Mouse (Mus musculus) kidney, embryonic 16.5 days (tissue): ENCODE measurements around the gene Car9. TPM values are rescaled to one million over a fixed set of nuclear protein-coding genes. Genes with fewer than 3 reads are reported as not detected.

Experiments
- ATAC-seq: fragments of 200-750 bp; cut with Nextera tagmentation; 2 replicates; pipeline ENCODE4 v1.8.0; 2017; ENCODE audit warnings: moderate TSS enrichment; ENCODE audit not compliant: low FRiP score, low TSS enrichment
- H3K27ac ChIP-seq: fragments of 300-500 bp; sonication (generic); 2 replicates; pipeline ENCODE4 v1.5.1; 2014; ENCODE audit warnings: low read length
- H3K27me3 ChIP-seq: fragments of 300-500 bp; sonication (generic); 2 replicates; pipeline ENCODE4 v1.6.1; 2014; ENCODE audit warnings: low read length, control low read depth, mixed read lengths; ENCODE audit not compliant: insufficient read depth
- H3K36me3 ChIP-seq: fragments of 300-500 bp; sonication (generic); 2 replicates; pipeline ENCODE4 v1.6.1; 2014; ENCODE audit warnings: low read length, control low read depth, mixed read lengths; ENCODE audit not compliant: insufficient read depth
- H3K4me1 ChIP-seq: fragments of 300-500 bp; sonication (generic); 2 replicates; pipeline ENCODE4 v1.6.1; 2014; ENCODE audit warnings: low read length, control low read depth, mixed read lengths; ENCODE audit not compliant: insufficient read depth
- H3K4me2 ChIP-seq: fragments of 300-500 bp; sonication (generic); replicated peaks from 2 replicates; pipeline ENCODE4 v1.6.1; 2014; ENCODE audit warnings: low read depth, low read length
- H3K4me3 ChIP-seq: fragments of 300-500 bp; sonication (generic); 2 replicates; pipeline ENCODE4 v1.5.1; 2014; ENCODE audit warnings: mild to moderate bottlenecking, low read length
- H3K9ac ChIP-seq: fragments of 300-500 bp; sonication (generic); replicated peaks from 2 replicates; pipeline ENCODE4 v1.6.1; 2014; ENCODE audit warnings: low read length
- H3K9me3 ChIP-seq: fragments of 300-500 bp; sonication (generic); 2 replicates; pipeline ENCODE4 v1.6.1; 2016; ENCODE audit warnings: low read length, control low read depth
- WGBS: fragments of 180-500 bp; shearing (Covaris S2); extraction: QIAGEN DNeasy Blood & Tissue Kit; methylation state at CpG from one replicate; pipeline ENCODE4 v1.1.7; 2014; 5-methylcytosine and 5-hydroxymethylcytosine counted together
- polyA plus RNA-seq: library from polyadenylated mRNA; unstranded; fragments of >200 nt; fragmentation: Nextera tagmentation; extraction: Ambion mirVana; gene quantifications from 2 replicates; pipeline ENCODE4 v1.2.1, GENCODE M21; 2015

Gene Car9
- polyA plus RNA-seq, result 1.5 and 2.7 TPM in 2 replicates

DNA sequence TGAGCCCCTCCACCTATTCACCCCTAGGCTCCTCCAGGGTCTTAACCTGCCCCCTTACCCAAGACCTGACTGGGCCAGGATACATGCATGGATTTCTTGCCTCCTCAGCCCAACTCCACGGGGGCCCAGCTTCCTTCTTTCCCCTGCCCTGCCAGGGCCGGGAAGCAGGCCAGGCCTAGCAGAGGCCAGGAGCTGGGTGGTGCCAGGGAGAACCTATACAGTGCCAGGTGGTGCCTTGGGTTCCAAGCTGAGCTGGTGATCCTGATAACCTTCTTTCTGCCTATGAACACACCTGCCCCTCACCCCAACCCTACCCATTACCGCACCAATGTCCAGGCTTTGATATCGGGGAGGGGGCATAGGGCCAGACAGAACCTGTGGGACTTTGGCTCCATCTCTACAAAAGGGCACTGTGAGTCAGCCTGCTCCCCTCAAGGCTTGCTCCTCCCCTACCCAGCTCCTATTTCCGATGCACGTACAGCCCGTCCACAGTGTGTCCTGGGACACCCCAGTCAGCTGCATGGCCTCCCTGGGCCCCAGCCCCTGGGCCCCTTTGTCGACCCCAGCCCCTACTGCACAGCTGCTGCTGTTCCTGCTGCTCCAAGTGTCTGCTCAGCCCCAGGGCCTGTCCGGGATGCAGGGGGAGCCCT is at the start of gene Car9:
Car9 (plus strand) TSS at position 431 of the 650 bp plus-strand sequence.
- Histone ChIP-seq H3K27me3 (no peaks in the 10 kb centered on the region), H3K4me3 (peak within 1 kb of the TSS; percentile 57), H3K27ac (no peak within 1 kb of the TSS), H3K9me3 (no peaks in the 10 kb centered on the region), H3K9ac (peak within 1 kb of the TSS; percentile 67; the same call in 1 of the 2 replicates), H3K4me1 (peaks cover 15% of the 10 kb centered on the region), H3K36me3 (no peaks in the 10 kb centered on the region), H3K4me2 (peak within 1 kb of the TSS; percentile 88)
- ATAC-seq, result no peak
- 52% methylated on average over 9 of the region's 9 CpGs for WGBS

GRCm38 (mm10) chr4:43457124-43457523 is 49.6 kb upstream of the Car9 start:
- peak; percentile 50; the same call in 1 of the 2 replicates for ATAC-seq
- no peaks in the 10 kb centered on the region for H3K9me3 ChIP-seq
- H3K4me2 ChIP-seq, result no peak overlapping the region
- WGBS, result 19% methylated on average over 8 of the region's 8 CpGs
- H3K4me3 ChIP-seq, result no peak overlapping the region
- peaks cover 22% of the 10 kb centered on the region for H3K4me1 ChIP-seq
- no peaks in the 10 kb centered on the region for H3K36me3 ChIP-seq
- no peak overlapping the region for H3K9ac ChIP-seq
- H3K27ac ChIP-seq, result no peak overlapping the region
- H3K27me3 ChIP-seq, result no peaks in the 10 kb centered on the region

DNA sequence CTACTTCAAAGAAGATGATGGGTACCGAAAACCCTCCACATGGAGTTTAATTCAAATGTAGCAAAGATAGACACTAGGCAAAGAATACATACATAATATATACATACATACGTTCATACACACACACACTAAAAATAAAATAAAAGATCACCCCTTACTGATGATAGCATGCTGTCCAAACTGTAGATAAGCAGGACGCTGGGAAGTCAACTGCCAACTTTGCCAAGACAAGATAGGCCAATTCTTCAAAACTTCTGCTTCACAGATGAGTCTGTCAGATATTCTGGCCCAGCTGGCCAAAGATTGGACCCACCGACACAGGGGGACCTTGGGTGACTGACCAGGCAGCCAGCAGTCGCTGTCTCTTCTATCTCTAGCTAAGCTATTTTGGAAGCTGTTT is 43.7 kb upstream of the Car9 start:
- Histone ChIP-seq H3K4me1 (no peaks in the 10 kb centered on the region), H3K27ac (no peak overlapping the region), H3K36me3 (no peaks in the 10 kb centered on the region), H3K4me3 (no peak overlapping the region), H3K27me3 (no peaks in the 10 kb centered on the region), H3K9me3 (no peaks in the 10 kb centered on the region), H3K9ac (no peak overlapping the region), H3K4me2 (no peak overlapping the region)
- 92% methylated on average over 5 of the region's 5 CpGs for WGBS
- no peak for ATAC-seq

DNA sequence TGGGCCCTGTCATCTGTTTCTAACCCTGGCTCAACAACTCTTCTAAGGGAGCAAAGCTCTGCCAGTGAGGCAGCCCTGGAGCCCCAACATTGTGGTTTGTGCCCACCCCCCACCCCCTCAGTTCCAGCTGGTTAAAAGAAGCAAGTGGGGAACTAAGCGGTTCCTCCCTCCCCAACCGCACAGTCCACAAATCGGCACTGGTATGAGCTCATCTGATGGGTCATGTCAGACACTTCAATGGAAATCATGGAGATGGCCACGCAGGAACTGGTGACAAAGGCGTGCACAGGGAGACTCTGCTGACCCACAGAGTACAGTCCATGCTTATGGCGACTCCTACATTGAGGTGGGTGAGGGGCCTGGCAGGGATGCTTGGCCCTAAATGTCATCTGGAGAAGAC is 40.8 kb upstream of the Car9 start:
- 86% methylated on average over 6 of the region's 6 CpGs for WGBS
- ATAC-seq, result no peak
- Histone ChIP-seq H3K4me2 (no peak overlapping the region), H3K9ac (no peak overlapping the region), H3K36me3 (no peaks in the 10 kb centered on the region), H3K27me3 (no peaks in the 10 kb centered on the region), H3K4me3 (no peak overlapping the region), H3K9me3 (no peaks in the 10 kb centered on the region), H3K27ac (no peak overlapping the region), H3K4me1 (no peaks in the 10 kb centered on the region)

DNA sequence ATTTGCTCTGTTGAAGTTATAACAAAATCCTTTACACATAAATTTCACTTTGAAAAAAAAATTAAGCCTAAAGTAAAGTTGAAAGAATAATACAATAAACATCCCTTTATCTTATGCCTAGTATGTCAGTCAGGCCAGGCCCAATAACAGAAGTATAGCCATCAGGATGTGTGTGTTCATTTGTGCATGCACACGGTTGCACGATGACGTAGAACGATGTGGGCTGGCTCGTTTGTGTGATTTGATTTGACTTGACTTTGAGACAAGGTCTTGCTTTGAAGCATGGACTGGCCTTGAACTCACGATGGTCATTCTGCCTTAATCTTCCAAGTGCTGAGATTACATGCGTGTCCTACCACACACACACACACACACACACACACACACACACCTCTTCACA is 39.9 kb upstream of the Car9 start:
- no peaks in the 10 kb centered on the region for H3K4me1 ChIP-seq
- WGBS, result 80% methylated on average over 7 of the region's 7 CpGs
- no peaks in the 10 kb centered on the region for H3K9me3 ChIP-seq
- H3K4me2 ChIP-seq, result no peak overlapping the region
- H3K36me3 ChIP-seq, result no peaks in the 10 kb centered on the region
- no peaks in the 10 kb centered on the region for H3K27me3 ChIP-seq
- H3K27ac ChIP-seq, result no peak overlapping the region
- no peak for ATAC-seq
- H3K4me3 ChIP-seq, result no peak overlapping the region
- H3K9ac ChIP-seq, result no peak overlapping the region

DNA sequence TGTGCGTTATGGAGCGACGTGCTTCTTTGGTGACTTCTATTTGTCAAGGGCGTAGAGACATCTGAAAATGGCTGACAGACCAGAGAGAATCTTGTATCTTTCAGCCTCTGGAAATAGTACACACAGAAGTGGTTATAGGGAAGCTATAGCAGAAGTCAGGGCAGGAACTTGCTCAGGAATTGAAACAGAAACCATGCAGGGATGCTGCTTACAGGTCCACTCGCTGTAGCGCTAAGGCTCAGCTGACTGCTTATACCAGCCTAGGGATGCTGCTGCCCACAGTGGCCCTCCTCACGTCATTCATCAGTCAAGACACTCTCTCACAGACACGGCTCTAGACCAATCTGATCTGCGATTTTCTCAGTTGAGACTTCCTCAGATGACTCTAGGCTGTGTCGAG is 36.5 kb upstream of the Car9 start:
- Histone ChIP-seq H3K27me3 (no peaks in the 10 kb centered on the region), H3K4me3 (no peak overlapping the region), H3K36me3 (no peaks in the 10 kb centered on the region), H3K9me3 (no peaks in the 10 kb centered on the region), H3K4me2 (no peak overlapping the region), H3K9ac (no peak overlapping the region), H3K4me1 (no peaks in the 10 kb centered on the region), H3K27ac (no peak overlapping the region)
- 89% methylated on average over 10 of the region's 10 CpGs for WGBS
- ATAC-seq, result no peak

- no peak overlapping the region for H3K27ac ChIP-seq
- WGBS, result 67% methylated on average over 1 of the region's 1 CpGs
- no peaks in the 10 kb centered on the region for H3K4me1 ChIP-seq
- no peak overlapping the region for H3K4me3 ChIP-seq
- no peaks in the 10 kb centered on the region for H3K27me3 ChIP-seq
- no peaks in the 10 kb centered on the region for H3K9me3 ChIP-seq
- no peak for ATAC-seq
- no peak overlapping the region for H3K9ac ChIP-seq
- no peaks in the 10 kb centered on the region for H3K36me3 ChIP-seq
- no peak overlapping the region for H3K4me2 ChIP-seq
These were observed 33.1 kb upstream of the Car9 start for GRCm38 (mm10) chr4:43473636-43474035.

DNA sequence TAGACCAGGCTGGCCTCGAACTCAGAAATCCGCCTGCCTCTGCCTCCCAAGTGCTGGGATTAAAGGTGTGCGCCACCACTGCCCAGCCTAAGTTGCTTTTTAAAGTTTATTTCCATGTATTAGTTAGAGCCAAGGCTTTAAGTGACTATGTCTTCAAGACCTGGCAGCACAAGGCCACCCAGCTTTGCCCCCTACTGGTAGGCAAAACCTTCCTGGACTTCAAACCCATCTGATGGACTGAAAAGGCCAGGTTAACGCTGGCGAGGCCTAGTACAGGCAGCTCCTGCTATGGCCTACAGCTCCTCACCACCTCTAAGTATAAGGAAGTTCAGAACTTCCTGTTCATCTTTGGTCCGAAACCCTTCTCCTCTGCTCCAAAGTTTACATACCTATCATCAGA is 30.2 kb upstream of the Car9 start:
- WGBS, result 81% methylated on average over 6 of the region's 6 CpGs
- H3K9ac ChIP-seq, result no peak overlapping the region
- H3K27me3 ChIP-seq, result no peaks in the 10 kb centered on the region
- no peaks in the 10 kb centered on the region for H3K9me3 ChIP-seq
- H3K4me2 ChIP-seq, result no peak overlapping the region
- H3K4me1 ChIP-seq, result no peaks in the 10 kb centered on the region
- no peak overlapping the region for H3K27ac ChIP-seq
- no peak overlapping the region for H3K4me3 ChIP-seq
- no peaks in the 10 kb centered on the region for H3K36me3 ChIP-seq
- no peak for ATAC-seq

GRCm38 (mm10) chr4:43477857-43478533 is 28.8 kb upstream of the Car9 start:
- Histone ChIP-seq H3K4me1 (no peaks in the 10 kb centered on the region), H3K9me3 (no peaks in the 10 kb centered on the region), H3K27me3 (no peaks in the 10 kb centered on the region), H3K4me3 (peak overlapping the region; percentile 40), H3K27ac (peak overlapping the region; percentile 44; the same call in 1 of the 2 replicates), H3K4me2 (peak overlapping the region; percentile 51), H3K36me3 (no peaks in the 10 kb centered on the region), H3K9ac (peak overlapping the region; percentile 53)
- ATAC-seq, result peak; percentile 95
- WGBS, result 14% methylated on average over 11 of the region's 11 CpGs

- Histone ChIP-seq H3K9me3 (no peaks in the 10 kb centered on the region), H3K4me2 (peak overlapping the region; percentile 51), H3K4me1 (no peaks in the 10 kb centered on the region), H3K4me3 (peak overlapping the region; percentile 40), H3K27ac (peak overlapping the region; percentile 44; the same call in 1 of the 2 replicates), H3K36me3 (no peaks in the 10 kb centered on the region), H3K27me3 (no peaks in the 10 kb centered on the region), H3K9ac (peak overlapping the region; percentile 53)
- no peak for ATAC-seq
- 42% methylated on average over 8 of the region's 8 CpGs for WGBS
These were observed 28.3 kb upstream of the Car9 start for GRCm38 (mm10) chr4:43478534-43478858.
